Mouse (Mus musculus): ENCODE results near the gene Ccdc194.

Gene Ccdc194

GRCm38 (mm10) chr8:71525226-71526050 is at the start of gene Ccdc194:
TSS of gene Ccdc194 (minus strand) at chr8:71525711.
- in situ Hi-C loops (cut with MboI; ENCODE audit: unreplicated experiment in 2 of 2), result no loop called here

GRCm38 (mm10) chr8:71575020-71575419 is 49.5 kb upstream of the Ccdc194 start:
- in situ Hi-C loops (cut with MboI; ENCODE audit: unreplicated experiment in 2 of 2), result no loop called here

- in situ Hi-C loops (cut with MboI; ENCODE audit: unreplicated experiment in 2 of 2), result no loop called here
These were observed 48.9 kb upstream of the Ccdc194 start for GRCm38 (mm10) chr8:71574426-71574825.

- in situ Hi-C loops (cut with MboI; ENCODE audit: unreplicated experiment in 2 of 2), result no loop called here
These were observed 47.5 kb upstream of the Ccdc194 start for GRCm38 (mm10) chr8:71572847-71573633.

GRCm38 (mm10) chr8:71572077-71572476 is 46.6 kb upstream of the Ccdc194 start:
- in situ Hi-C loops (cut with MboI; ENCODE audit: unreplicated experiment in 2 of 2), result no loop called here

GRCm38 (mm10) chr8:71570291-71570954 is 44.9 kb upstream of the Ccdc194 start:
- in situ Hi-C loops (cut with MboI; ENCODE audit: unreplicated experiment in 2 of 2), result no loop called here

- in situ Hi-C loops (cut with MboI; ENCODE audit: unreplicated experiment in 2 of 2), result no loop called here
These were observed 44.1 kb upstream of the Ccdc194 start for GRCm38 (mm10) chr8:71569366-71570290.

- in situ Hi-C loops (cut with MboI; ENCODE audit: unreplicated experiment in 2 of 2), result no loop called here
These were observed 43.4 kb upstream of the Ccdc194 start for GRCm38 (mm10) chr8:71568941-71569340.

GRCm38 (mm10) chr8:71568387-71568937 is 43.0 kb upstream of the Ccdc194 start, which contains the start of gene Slc27a1:
TSS of gene Slc27a1 (plus strand) at chr8:71568882.
- in situ Hi-C loops (cut with MboI; ENCODE audit: unreplicated experiment in 2 of 2), result no loop called here

GRCm38 (mm10) chr8:71567587-71567986 is 42.1 kb upstream of the Ccdc194 start:
- in situ Hi-C loops (cut with MboI; ENCODE audit: unreplicated experiment in 2 of 2), result no loop called here

GRCm38 (mm10) chr8:71566501-71566900 is 41.0 kb upstream of the Ccdc194 start, which contains the start of gene Nxnl1:
TSS of gene Nxnl1 (minus strand) at chr8:71566601.
- in situ Hi-C loops (cut with MboI; ENCODE audit: unreplicated experiment in 2 of 2), result no loop called here

GRCm38 (mm10) chr8:71563992-71564391 is 38.5 kb upstream of the Ccdc194 start:
- in situ Hi-C loops (cut with MboI; ENCODE audit: unreplicated experiment in 2 of 2), result loop anchor here (5.0 kb wide), 3 partner anchors 33 to 98 kb away; partner anchors contain the start of gene Fam129c (in 2 of the 2)

GRCm38 (mm10) chr8:71562751-71563150 is 37.2 kb upstream of the Ccdc194 start:
- in situ Hi-C loops (cut with MboI; ENCODE audit: unreplicated experiment in 2 of 2), result loop anchor here (5.0 kb wide), 3 partner anchors 35 to 100 kb away; partner anchors contain the start of gene Fam129c (in 2 of the 2)

GRCm38 (mm10) chr8:71561401-71561800 is 35.9 kb upstream of the Ccdc194 start:
- in situ Hi-C loops (cut with MboI; ENCODE audit: unreplicated experiment in 2 of 2), result loop anchor here (5.0 kb wide), 3 partner anchors 36 to 101 kb away; partner anchors contain the start of gene Fam129c (in 2 of the 2)

GRCm38 (mm10) chr8:71560765-71561164 is 35.3 kb upstream of the Ccdc194 start:
- in situ Hi-C loops (cut with MboI; ENCODE audit: unreplicated experiment in 2 of 2), result loop anchor here (5.0 kb wide), 3 partner anchors 37 to 102 kb away; partner anchors contain the start of gene Fam129c (in 2 of the 2)

- in situ Hi-C loops (cut with MboI; ENCODE audit: unreplicated experiment in 2 of 2), result loop anchor here (5.0 kb wide), 3 partner anchors 37 to 102 kb away; partner anchors contain the start of gene Fam129c (in 2 of the 2)
These were observed 34.6 kb upstream of the Ccdc194 start for GRCm38 (mm10) chr8:71560071-71560470.

- in situ Hi-C loops (cut with MboI; ENCODE audit: unreplicated experiment in 2 of 2), result loop anchor here in 1 of 2 experiments (10.0 kb wide), 1 partner anchor 176 kb away; no protein-coding TSS in a partner anchor
These were observed 33.6 kb upstream of the Ccdc194 start for GRCm38 (mm10) chr8:71558958-71559690.
